Mouse (Mus musculus) liver, adult 2 months (tissue): Measurements from ENCODE around the gene Sprtn.

Experiments used
- CTCF ChIP-seq: fragments of 200-500 bp; IDR thresholded peaks from 2 replicates; pipeline ENCODE4 v1.5.1; 2011; ENCODE audit warnings: low read depth, low read length, control low read depth
- POLR2A ChIP-seq: fragments of 200-500 bp; IDR thresholded peaks from 2 replicates; pipeline ENCODE4 v1.6.1; 2011; ENCODE audit warnings: low read length, control low read depth; ENCODE audit not compliant: insufficient read depth; ENCODE audit errors: extremely low read depth

GRCm38 (mm10) chr8:124867126-124867525 lies 30.6 kb upstream of the Sprtn start:
- TF ChIP-seq POLR2A (no peak), CTCF (no peak)
